Mouse (Mus musculus): ENCODE measurements around the gene Ggta1.
A peak's percentile ranks its signal among the peaks of the same experiment; 100 is the strongest.

Gene Ggta1

DNA sequence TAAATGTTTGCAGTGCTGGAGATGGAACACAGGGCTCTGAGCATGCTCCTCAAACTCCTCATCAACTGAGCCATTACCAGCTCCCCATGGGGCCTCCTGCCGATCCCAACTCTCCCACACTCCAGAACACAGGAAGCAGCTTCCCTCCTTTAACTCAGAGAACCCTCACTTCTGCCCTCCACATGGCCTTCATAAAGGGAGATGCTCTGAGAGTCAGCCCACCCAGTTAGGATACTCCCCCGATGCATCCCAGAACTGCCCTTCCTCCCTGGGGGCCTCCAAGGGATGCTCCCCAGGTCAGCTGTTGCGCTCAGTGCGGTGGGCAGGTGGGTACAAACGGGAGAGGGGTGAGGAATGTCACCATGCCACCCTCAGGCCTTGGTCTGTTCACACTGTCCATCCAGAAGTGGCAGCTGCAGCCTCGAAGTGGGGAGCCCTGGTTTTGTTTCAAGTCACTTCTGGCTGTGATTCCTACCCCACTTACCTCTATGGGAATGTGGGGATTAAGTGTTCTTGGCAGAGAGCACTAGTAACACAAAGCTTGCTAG is 28.4 kb downstream of the Ggta1 start:
- no peak for DNase-seq (ENCODE audit: low spot score in 2 of 2)

DNA sequence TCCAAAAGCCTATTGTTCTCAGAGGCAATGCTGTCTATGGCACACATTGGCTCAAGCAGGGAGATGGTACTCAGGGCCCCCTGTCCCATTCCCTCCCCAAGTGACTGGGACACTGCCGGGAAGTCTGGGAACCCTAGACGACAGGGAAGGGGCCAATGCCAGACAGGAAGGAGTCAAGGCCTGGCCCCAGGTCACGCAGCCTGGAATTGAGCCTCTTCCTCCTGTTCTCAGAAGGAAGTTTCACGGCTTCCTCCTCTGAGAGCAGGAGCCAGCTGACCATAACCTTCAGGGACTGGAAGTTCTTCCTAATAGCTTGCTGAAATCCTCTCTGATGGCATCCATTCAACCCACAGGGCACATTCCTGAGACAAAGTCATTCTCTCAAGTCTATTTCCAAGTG is 29.6 kb downstream of the Ggta1 start:
- DNase-seq (ENCODE audit: low spot score in 2 of 2) = peak; percentile 56 to 75

DNA sequence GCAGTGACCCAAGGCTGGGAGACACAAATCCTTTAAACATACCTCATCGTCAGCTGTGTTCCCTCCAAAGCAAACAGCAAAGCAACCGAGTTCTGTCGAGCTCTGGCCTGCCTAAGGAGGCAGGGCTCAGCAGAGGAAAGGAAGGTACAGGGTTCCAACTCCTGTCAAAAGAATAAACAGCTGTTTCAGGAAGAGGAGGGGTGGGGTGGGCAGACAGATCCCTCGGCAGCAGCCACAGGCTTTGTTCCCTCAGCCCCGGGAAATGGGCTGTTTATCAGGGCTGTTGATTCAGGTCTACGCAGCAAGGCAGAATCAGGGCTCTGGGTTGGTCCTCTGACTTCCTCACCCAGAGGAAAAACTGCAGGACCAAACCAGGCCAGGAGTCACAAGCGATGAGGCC is 30.6 kb downstream of the Ggta1 start:
- DNase-seq (ENCODE audit: low spot score in 2 of 2) = peak; percentile 65 to 73

DNA sequence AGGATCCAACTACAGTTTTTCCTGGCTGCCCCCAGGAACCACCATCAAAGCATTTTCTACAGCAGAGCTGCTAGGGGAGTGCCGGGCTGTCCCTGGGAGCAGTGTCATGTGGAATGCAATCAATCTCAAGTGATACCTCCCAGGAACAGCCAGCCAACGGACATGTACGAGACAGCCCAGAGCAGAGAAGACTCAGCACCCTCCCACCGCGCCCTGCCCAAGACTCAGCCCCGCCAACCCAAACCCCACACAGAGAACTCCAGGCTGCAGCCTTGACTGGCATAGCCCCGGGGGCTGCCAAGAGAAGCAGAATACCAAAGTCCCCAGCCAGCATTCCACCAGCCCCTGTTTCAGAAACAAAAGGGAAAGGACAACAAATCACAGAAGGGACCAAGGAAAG is 31.0 kb downstream of the Ggta1 start:
- no peak for DNase-seq (ENCODE audit: low spot score in 2 of 2)

DNA sequence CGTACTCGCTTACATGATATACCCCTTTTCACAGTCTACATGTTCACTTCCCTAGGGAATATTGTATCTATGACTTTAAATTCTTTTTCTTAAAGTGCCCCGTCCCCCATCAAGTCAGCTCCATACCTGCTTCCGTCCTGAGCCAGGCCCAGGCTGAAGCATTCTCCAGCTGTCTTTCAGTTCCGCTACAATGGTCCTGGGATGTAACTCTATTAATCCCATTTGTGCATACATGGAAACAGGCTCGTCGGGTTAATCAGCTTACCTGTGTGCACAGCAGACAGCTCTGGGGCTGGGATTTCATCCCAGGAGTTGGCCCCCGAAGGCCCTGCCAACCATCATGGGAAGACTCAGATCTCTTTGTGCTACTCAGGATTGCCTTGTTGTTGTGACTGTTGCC is 32.2 kb downstream of the Ggta1 start:
- peak in 1 of 2 experiments; percentile 51 for DNase-seq (ENCODE audit: low spot score in 2 of 2)

DNA sequence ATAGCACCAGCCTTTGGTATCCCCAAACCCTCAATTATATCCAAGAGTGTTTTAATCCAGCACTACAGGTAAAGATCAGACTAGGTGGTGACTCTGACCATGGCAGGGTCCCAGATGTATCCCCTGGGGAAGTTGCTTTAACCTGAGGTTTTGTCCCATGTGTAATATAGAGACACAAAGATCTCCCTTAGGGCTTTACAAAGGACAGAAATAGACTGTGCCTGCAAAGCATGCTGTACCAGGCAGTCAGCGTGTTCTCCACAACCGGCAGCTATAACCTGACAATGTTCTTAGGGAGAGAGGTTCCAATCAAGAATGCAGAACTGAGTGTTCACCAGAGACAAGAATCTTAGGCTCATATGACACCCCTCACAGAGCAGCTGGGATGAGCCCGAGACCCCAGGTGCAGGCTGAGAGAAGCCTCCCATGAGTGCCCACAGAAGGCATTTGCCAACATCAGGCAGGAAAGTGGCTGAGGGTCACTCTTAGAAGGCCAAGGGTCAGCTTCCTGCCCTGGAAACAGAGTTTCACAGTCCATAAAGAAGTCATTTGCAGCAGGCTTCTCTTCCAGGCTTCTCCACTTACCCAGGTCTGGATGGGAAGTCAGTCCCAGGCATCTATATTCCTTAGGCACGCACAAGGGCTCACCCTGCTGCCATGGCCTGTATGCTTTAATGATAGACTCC is 34.3 kb downstream of the Ggta1 start:
- no peak for DNase-seq (ENCODE audit: low spot score in 2 of 2)

DNA sequence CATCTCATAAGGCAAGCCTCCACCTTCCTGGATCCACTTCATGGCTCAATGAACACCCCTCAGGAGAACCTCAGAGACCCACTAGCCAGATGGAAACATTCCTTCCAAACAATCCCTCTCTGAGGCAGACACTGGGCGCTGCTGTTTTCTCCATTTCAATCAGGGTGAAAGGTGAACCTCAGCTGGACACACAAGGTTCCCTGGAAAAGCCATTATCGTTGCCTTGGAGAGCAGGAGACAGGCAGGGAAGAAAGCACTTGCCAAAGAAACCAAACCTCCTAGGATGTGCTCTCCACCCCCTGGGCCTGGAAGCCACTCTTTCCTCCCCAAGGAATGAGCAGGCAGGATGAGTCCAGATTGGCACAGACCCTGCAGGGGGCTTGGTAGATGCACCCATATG is 35.5 kb downstream of the Ggta1 start:
- DNase-seq (ENCODE audit: low spot score in 2 of 2) = peak; percentile 79 to 87

DNA sequence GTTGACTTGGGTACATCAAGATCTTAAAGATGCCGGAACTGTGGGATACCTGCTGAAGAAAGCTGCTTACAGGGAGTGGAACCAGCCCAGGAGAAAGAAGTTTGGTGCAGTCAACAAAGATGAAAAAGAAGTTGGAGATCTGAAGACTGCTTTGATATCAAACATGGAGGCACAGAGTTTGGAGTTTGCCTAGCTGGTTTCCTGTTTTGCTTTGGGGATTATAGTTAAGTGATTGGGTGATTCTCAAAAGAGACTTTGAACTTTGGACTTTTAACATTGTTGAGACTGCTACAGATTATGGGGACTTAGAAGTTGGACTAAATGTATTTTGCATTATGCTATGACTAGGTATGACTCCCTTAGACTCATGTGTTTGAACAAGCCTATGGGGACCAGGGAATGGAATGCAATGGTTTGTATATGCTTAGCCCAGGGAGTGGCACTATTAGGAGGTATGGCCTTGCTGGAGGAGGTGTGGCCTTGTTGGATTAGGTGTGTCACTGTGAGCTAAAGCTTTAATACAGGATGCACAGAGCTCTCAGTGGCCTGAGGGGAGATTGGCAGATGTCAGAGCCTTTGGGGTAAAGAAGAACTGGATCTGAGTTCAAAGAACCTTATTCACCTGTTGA is 39.2 kb downstream of the Ggta1 start:
- DNase-seq (ENCODE audit: low spot score in 2 of 2) = no peak

DNA sequence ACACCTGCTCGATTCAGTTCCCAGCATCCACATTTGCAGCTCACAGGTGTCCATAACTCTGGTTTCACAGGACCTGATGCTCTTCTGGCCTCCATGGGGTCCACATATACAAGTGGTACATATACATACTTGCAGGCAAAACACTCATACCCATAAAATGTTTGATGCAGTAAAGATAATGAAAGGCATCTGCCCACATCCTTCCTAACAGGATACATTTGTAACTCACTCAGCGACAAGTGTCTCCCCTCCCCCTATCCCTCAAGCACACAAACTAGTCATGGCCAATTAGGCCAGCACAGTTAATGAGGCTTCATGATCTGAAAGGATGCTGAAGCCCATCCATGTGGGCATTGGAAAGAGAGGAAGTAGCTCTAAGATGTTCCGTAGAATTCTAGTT is 40.6 kb downstream of the Ggta1 start:
- DNase-seq (ENCODE audit: low spot score in 2 of 2) = no peak

DNA sequence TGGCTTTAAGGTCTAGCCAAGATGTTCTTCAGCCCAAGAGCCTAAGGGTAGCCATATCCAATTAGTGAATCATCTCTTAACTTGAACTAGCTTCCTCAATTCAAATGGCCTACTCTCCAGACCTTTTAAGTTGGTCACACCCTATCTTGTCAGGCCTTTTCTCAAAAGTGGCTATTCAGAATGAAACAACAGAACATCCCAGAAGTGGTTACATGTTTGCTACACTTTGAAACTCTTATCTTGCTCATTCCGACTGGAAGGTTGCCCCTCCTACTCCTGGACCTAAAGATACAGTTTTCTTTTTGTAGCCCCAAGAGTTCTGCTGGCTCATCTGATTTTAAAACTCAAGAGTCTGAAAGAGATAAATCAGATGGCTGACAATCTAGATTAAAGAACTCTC is 42.4 kb downstream of the Ggta1 start:
- no peak for DNase-seq (ENCODE audit: low spot score in 2 of 2)

DNA sequence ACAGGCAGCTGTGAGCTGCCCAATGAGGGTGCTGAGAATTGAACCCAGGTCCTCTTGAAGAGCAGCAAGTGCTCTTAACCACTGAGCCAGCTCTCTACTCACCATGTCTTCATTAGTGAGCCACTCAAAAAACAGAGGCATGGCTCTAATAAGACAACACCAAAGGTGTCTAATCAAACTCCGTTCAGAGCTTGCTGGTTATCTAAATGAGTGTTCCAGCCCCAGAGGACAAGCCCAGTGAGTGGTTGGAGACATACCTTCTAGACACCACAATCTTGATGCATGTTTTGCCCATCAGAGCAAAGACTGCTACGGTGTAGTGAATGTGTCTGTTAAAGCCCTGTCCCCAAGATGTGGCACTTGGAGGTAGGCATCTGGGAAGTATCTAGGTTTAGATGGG is 43.4 kb downstream of the Ggta1 start:
- no peak for DNase-seq (ENCODE audit: low spot score in 2 of 2)

DNA sequence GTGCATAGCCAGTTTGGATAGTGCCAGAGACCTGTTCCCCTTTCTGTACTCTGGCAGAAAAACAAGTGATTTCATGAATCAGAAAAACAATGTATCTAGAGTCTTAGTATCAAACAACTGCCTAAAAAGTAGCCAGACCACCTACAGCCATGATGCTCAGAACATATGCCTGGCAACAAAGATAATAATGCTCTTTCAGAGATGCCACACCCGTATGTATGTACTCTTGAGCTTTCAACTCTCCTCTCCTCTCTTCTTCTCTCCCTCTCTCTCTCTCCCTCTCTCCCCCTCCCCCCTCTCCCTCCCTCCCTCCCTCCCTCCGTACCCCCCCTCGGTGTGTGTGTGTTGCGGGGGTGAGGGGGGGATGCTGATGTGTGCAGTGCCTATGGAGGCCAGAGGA is 43.8 kb downstream of the Ggta1 start:
- no peak for DNase-seq (ENCODE audit: low spot score in 2 of 2)

DNA sequence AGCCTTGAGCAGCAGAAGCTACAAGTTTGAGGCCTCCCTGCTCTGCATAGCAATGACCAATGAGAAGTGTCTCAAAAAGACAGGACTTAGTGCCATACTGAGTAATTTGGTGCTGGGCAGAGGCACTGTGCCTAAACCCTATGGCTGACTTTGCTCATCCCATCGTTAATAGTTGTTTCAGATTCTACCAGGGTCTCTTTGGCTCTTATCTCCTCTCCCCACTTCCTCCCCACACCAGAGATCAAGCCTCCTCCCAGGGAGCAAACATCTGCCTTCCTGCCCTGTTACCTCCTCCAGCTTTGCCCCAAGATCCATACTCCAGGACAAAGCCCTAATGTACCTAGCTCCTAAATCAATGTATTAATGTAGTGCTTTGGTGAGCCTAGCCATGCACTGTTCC is 45.8 kb downstream of the Ggta1 start:
- no peak for DNase-seq (ENCODE audit: low spot score in 2 of 2)

DNA sequence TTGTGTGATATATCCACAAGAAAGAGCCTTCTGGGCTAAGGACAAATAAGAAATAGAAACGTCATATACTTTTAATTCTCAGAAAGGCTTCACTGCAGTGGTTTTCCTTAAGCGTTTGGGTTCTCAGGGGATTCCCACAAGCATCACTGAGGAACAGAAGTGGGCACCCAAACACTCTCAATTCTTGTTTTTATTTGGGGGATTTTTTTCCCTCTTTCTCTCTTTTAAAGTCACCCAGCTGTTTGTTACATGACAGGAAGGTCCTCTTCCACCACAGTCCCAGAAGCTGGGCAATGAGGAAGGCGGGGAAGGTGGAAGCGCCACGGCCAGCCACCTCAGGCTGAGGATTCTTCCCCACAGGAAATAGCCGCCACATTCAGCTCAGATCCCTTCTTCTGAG is 46.6 kb downstream of the Ggta1 start:
- no peak for DNase-seq (ENCODE audit: low spot score in 2 of 2)

DNA sequence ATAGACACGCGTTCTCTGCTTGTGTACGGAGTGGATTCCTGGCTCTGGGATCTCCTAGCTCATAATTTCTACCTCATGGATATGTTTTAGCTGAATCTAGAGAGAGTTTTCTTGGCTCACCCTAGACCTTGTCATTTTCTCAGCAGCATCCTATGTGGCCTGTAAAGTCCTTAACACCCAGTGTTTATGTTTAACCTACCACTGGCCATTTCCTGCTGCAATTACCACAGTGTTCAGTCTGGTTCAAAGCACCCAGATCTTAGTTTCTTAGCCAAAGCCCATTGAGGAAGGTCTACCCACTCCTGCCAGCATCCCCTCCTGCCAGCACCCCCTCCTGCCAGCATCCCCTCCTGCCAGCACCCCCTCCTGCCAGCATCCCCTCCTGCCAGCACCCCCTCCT is 50.2 kb downstream of the Ggta1 start:
- DNase-seq (ENCODE audit: low spot score in 2 of 2) = no peak

DNA sequence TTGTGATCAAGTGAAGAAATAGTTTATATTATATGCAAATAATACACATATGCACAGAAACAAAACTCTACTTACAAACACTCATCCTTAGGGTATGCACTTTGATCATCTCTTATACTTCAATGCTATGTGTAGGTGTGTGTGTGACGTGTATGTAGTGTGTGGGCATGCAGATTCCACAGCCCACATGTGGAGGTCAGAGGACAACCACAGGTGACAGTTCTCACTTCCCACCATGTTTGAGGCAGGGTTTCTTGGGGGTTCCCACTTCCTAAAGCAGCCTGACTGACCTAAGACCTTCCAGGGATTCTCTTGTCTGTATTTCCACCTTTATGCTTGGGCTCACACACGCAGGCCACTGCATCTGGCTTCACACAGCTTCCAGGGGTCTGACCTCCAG is 50.8 kb downstream of the Ggta1 start:
- DNase-seq (ENCODE audit: low spot score in 2 of 2) = no peak

DNA sequence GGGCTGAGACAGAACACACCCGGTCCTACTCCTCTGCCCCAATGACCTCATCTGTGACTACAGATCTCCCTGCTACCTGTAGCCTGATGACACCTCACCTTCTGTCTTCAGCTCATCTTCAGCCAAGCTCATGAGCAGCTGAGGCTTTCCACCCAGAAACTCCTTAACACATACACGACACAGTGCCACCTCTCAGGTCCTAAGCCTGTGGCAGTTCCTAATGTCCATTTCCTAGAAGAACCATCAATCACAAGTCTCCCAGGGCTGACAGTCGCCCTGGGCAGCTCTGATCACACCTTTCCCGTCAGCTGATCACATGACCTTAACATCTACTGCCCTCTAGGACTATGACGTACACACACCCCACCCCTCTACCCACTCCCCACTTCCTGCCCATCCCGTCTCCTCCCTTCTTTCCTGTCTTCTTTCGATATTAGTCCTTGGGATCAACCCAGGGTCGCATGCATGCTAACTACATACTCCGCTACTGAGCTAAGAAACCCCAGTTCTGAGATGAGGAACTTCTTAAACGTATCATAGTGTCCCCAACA is 51.3 kb downstream of the Ggta1 start:
- DNase-seq (ENCODE audit: low spot score in 2 of 2) = no peak

DNA sequence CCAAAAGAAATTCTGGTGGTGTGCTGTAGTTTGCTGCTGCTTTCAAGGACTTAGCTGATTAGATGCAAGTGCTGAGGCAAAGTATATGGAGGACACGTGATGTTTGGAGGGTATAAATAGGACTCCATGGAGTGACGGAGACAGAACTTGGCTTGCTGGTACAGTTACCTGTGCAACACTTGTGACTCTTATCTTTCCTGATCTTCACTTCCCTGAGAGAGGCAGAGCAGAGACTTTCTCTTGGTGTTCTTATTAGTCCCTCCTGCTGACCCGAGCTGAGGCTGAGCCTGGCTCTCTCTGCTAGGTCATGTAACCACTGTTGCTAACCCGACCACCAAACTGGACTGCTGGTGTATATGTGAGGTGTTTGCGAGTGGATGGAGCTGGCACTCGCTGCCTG is 53.6 kb downstream of the Ggta1 start:
- no peak for DNase-seq (ENCODE audit: low spot score in 2 of 2)

DNA sequence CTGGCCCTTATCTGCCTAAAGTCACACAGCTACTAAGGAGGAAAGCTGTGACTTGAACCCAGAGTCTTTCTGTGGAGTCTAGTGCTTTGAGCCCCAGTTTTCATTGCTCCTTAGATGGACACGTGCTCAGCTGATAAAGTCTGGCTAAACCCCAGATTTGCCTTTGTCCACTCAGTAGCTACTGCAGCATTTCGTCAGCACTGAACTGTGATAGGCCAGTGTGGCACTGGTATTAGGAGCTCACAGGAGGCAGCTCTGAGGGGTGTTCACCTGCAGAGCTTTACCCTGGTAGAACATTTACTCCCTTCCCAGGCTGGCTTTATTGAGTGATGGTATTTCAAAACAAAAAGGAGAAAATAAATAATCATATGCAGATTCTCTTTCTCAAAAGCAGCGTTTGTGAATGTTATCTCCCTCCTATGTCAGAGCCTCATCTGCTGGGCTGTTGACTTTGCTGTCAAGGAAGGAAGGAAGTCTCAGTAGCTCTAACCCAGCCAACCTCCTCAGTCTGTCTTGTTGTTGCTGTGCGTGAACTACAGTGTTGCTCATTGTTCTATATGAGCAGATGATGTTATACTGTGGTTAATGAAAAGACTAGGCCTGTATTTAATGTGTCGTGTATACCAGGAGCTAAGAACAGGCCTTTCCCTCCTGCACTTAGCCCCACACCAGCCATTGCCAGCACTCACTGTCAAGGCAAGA is 54.5 kb downstream of the Ggta1 start:
- DNase-seq (ENCODE audit: low spot score in 2 of 2) = no peak

DNA sequence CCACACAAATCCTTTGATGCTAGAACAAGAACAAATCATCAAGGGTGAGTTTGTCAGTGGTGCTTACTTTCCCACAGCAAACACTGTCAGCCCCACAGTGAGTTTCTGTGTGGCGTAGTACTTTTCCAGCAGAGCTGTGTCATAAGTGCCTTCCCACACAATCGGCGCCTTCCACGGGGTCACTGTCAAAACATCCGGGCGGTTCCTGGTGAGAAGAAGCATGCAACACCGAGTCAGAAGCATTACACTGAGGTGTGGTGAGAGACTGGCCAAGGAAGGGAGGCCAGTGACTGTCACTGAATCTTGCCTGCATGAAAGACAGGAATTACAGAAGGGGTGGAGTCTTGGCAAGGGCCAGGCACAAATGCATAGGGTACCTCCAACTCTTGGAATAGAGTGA is 55.2 kb downstream of the Ggta1 start:
- DNase-seq (ENCODE audit: low spot score in 2 of 2) = no peak

DNA sequence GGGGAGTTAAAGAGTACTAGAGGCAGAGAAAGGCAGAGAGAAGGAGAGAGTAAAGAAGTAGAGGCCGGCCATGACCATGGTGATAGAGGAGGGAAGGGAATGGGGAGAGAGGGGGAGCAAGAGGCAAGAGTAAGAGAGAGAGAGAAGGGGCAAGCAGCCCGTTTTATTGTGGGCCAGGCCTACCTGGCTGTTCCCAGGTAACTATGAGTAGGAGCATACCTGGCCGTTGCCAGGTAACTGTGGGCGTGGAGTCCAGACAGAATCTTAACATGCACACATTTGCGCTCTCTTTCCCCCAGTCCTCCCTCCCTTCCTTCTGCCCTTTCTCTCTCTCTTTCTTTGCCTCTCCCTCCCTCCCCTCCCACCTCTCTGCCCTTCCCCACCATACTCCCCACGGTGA is 55.8 kb downstream of the Ggta1 start:
- DNase-seq (ENCODE audit: low spot score in 2 of 2) = no peak

DNA sequence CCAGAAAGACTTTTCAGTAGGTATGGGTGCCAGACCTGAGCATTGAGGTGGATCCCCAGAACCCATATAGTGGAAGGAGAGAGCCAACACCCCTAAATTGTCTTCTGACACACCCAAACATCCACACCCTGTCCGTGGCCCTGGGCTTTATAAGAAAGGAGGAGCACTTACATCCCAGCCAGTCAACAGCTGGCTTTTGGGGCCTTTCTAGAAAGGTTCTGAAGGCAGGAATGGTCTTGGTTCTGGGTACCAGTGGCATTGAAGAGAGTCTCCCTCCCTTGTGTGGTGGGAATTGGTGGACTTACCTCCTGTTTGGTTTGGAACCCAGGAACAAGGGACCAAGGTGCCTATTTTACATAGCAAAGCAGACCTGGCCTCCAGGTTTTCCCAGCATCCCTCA is 56.4 kb downstream of the Ggta1 start:
- DNase-seq (ENCODE audit: low spot score in 2 of 2) = no peak

DNA sequence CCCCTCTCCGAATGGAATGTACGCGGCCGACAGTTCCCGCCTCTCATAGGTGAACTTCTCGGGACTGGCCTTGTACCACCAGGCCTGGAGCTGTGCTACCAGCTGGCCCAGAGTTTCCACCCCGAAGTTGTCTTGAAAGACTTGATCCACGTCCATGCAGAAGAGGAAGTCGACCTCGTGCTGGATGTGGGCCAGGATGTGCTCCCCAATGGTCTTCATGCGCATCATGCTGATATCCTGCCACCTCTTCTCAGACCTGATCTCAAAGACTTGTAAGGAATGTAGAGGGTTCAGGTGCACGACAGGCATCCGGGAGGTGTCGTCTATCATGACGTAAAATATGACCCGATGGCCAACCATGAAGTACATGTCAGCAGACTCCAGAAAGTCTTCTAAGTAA is 60.6 kb downstream of the Ggta1 start:
- no peak for DNase-seq (ENCODE audit: low spot score in 2 of 2)

Measured in heart, adult 9 months (tissue).